Comparison of ENCODE assay signal across 8 mouse cellular contexts in genomic region chr10:117571891-117572573, GRCm38 (mm10). TPM values are rescaled to one million over a fixed set of nuclear protein-coding genes. Genes with fewer than 3 reads are reported as not detected.
A peak's percentile ranks its signal among the peaks of the same experiment; 100 is the strongest.
DNase-seq lines count a peak whose midpoint lies in the region; ATAC-seq and TF ChIP-seq lines count a peak whose summit lies in the region.

No protein-coding gene starts in this region.

- peak overlapping the region; percentile 37; the same call in 1 of the 2 replicates for H3K4me3 ChIP-seq in lung, postnatal 0 days (ENCODE audit: low read depth, low read length)
- no peak overlapping the region for H3K4me3 ChIP-seq in forebrain, embryonic 15.5 days
- H3K4me3 ChIP-seq in intestine, embryonic 16.5 days (ENCODE audit: low read length): peak overlapping the region; percentile 38
- no peak overlapping the region for H3K4me3 ChIP-seq in midbrain, embryonic 15.5 days

- 22% methylated on average over 9 of the region's 9 CpGs for WGBS in lung, postnatal 0 days
- WGBS in forebrain, embryonic 15.5 days: 13% methylated on average over 9 of the region's 9 CpGs
- WGBS in intestine, embryonic 16.5 days: 15% methylated on average over 9 of the region's 9 CpGs
- WGBS in midbrain, embryonic 15.5 days: 12% methylated on average over 9 of the region's 9 CpGs

- DNase-seq in lung, postnatal 0 days (ENCODE audit: low spot score): no peak
- DNase-seq in lung, postnatal 25 days (ENCODE audit: low spot score): no peak
- no peak for DNase-seq in urinary bladder, adult 18-20 months (ENCODE audit: low spot score in 2 of 2)
- DNase-seq in urinary bladder, postnatal 25 days (ENCODE audit: low spot score): no peak
- DNase-seq in adrenal gland, postnatal 25 days: no peak

- no peaks in the 10 kb centered on the region for H3K36me3 ChIP-seq in lung, postnatal 0 days (ENCODE audit: insufficient read depth, low read length)
- no peaks in the 10 kb centered on the region for H3K36me3 ChIP-seq in forebrain, embryonic 15.5 days
- H3K36me3 ChIP-seq in intestine, embryonic 16.5 days (ENCODE audit: control insufficient read depth, insufficient read depth, low read length): no peaks in the 10 kb centered on the region
- no peaks in the 10 kb centered on the region for H3K36me3 ChIP-seq in midbrain, embryonic 15.5 days (replicated peaks)

- peak overlapping the region; percentile 68 for H3K4me2 ChIP-seq in lung, postnatal 0 days (replicated peaks; ENCODE audit: low read depth, low read length)
- peak overlapping the region; percentile 60 for H3K4me2 ChIP-seq in forebrain, embryonic 15.5 days (replicated peaks)
- peak overlapping the region; percentile 53 for H3K4me2 ChIP-seq in intestine, embryonic 16.5 days (ENCODE audit: low read depth, low read length)
- peak overlapping the region; percentile 63 for H3K4me2 ChIP-seq in midbrain, embryonic 15.5 days

- no peaks in the 10 kb centered on the region for H3K27me3 ChIP-seq in lung, postnatal 0 days (replicated peaks; ENCODE audit: insufficient read depth, low read length)
- peaks cover 18% of the 10 kb centered on the region; the same call in 1 of the 2 replicates for H3K27me3 ChIP-seq in forebrain, embryonic 15.5 days
- H3K27me3 ChIP-seq in intestine, embryonic 16.5 days (replicated peaks; ENCODE audit: control insufficient read depth, insufficient read depth, low read length): peaks cover 4% of the 10 kb centered on the region; the same call in 1 of the 2 replicates
- peaks cover 16% of the 10 kb centered on the region for H3K27me3 ChIP-seq in midbrain, embryonic 15.5 days (replicated peaks)

- no peaks in the 10 kb centered on the region for H3K9me3 ChIP-seq in lung, postnatal 0 days (ENCODE audit: low read length)
- H3K9me3 ChIP-seq in forebrain, embryonic 15.5 days: no peaks in the 10 kb centered on the region
- 0 out of 2 replicates have a peak, but pooled peaks cover under 1% of the 10 kb centered on the region for H3K9me3 ChIP-seq in intestine, embryonic 16.5 days (ENCODE audit: control insufficient read depth, low read length)
- H3K9me3 ChIP-seq in midbrain, embryonic 15.5 days: no peaks in the 10 kb centered on the region

- TF ChIP-seq EP300 in lung, postnatal 0 days (IDR thresholded peaks at IDR 0.05): no peak

- no peak for ATAC-seq in lung, postnatal 0 days
- ATAC-seq in forebrain, embryonic 15.5 days (replicated peaks): no peak
- no peak for ATAC-seq in intestine, embryonic 16.5 days
- ATAC-seq in midbrain, embryonic 15.5 days (replicated peaks): no peak

- TF ChIP-seq CTCF in lung, postnatal 0 days (IDR thresholded peaks at IDR 0.05): no peak

- H3K27ac ChIP-seq in lung, postnatal 0 days (ENCODE audit: low read length): no peak overlapping the region
- no peak overlapping the region for H3K27ac ChIP-seq in forebrain, embryonic 15.5 days (replicated peaks)
- no peak overlapping the region for H3K27ac ChIP-seq in intestine, embryonic 16.5 days (ENCODE audit: low read length)
- H3K27ac ChIP-seq in midbrain, embryonic 15.5 days: no peak overlapping the region

- H3K9ac ChIP-seq in lung, postnatal 0 days (replicated peaks; ENCODE audit: low read depth): no peak overlapping the region
- H3K9ac ChIP-seq in forebrain, embryonic 15.5 days (replicated peaks): no peak overlapping the region
- H3K9ac ChIP-seq in intestine, embryonic 16.5 days (ENCODE audit: low read depth, low read length): peak overlapping the region; percentile 26; the same call in 1 of the 2 replicates
- no peak overlapping the region for H3K9ac ChIP-seq in midbrain, embryonic 15.5 days

- peaks cover 3% of the 10 kb centered on the region; the same call in 1 of the 2 replicates for H3K4me1 ChIP-seq in lung, postnatal 0 days (ENCODE audit: insufficient read depth, low read depth, low read length)
- H3K4me1 ChIP-seq in forebrain, embryonic 15.5 days: peaks cover 8% of the 10 kb centered on the region
- H3K4me1 ChIP-seq in intestine, embryonic 16.5 days (ENCODE audit: control insufficient read depth, insufficient read depth, low read length): peaks cover 9% of the 10 kb centered on the region; the same call in 1 of the 2 replicates
- H3K4me1 ChIP-seq in midbrain, embryonic 15.5 days: peaks cover 14% of the 10 kb centered on the region

RNA-seq across cellular contexts. Expression of gene Cpm, which starts 57.3 kb away (rescaled TPM):
- polyA plus RNA-seq in lung, postnatal 0 days (2015; fragmentation: Nextera tagmentation; extraction: Ambion mirVana): 215 and 250 TPM in 2 replicates
- 4.0 and 4.5 TPM in 2 replicates for polyA plus RNA-seq in forebrain, embryonic 15.5 days (2015; fragmentation: Nextera tagmentation; extraction: Ambion mirVana)
- 47.7 and 51.8 TPM in 2 replicates for polyA plus RNA-seq in intestine, embryonic 16.5 days (2015; fragmentation: Nextera tagmentation; extraction: Ambion mirVana)
- polyA plus RNA-seq in midbrain, embryonic 15.5 days (2015; fragmentation: Nextera tagmentation; extraction: Ambion mirVana): 5.9 and 7.1 TPM in 2 replicates
- total RNA-seq in adrenal gland, postnatal 25 days (2021): 26.0 and 27.0 TPM in 2 replicates

Comparison
In these comparisons a context has a peak if more than half of its experiments do, and no peak if none do; other contexts are left out.
1. H3K4me3 ChIP-seq: peak in lung, postnatal 0 days (single experiment) and intestine, embryonic 16.5 days (single experiment); none in forebrain, embryonic 15.5 days (single experiment) and midbrain, embryonic 15.5 days (single experiment).
2. Peak in every context shown above with its lines, with median percentiles within 50 percentile points of each other: H3K4me2 ChIP-seq.